Mouse (Mus musculus) cerebellum, adult 9-11 months (tissue): ENCODE results near the gene Rtn2.

Experiments used
- DNase-seq: peaks from one replicate; pipeline ENCODE4 v3.0.0; 2022

Gene Rtn2

GRCm38 (mm10) chr7:19302264-19303045, 20.0 kb downstream of the Rtn2 start:
- no peak for DNase-seq

GRCm38 (mm10) chr7:19303046-19303305, 20.6 kb downstream of the Rtn2 start:
- no peak for DNase-seq

- DNase-seq: peak; percentile 83
These were observed 21.3 kb downstream of the Rtn2 start for GRCm38 (mm10) chr7:19303770-19304169.

GRCm38 (mm10) chr7:19304501-19305412, 22.3 kb downstream of the Rtn2 start:
- DNase-seq: peak; percentile 38

GRCm38 (mm10) chr7:19305413-19305735, 22.9 kb downstream of the Rtn2 start:
- no peak for DNase-seq

GRCm38 (mm10) chr7:19305796-19306765, 23.7 kb downstream of the Rtn2 start:
- no peak for DNase-seq

- DNase-seq: peak; percentile 76
These were observed 24.7 kb downstream of the Rtn2 start for GRCm38 (mm10) chr7:19306819-19307738.

- DNase-seq: peak; percentile 87
These were observed 25.5 kb downstream of the Rtn2 start for GRCm38 (mm10) chr7:19307739-19308453.

- DNase-seq: peak; percentile 97
These were observed 26.2 kb downstream of the Rtn2 start for GRCm38 (mm10) chr7:19308454-19309277.

GRCm38 (mm10) chr7:19309278-19309883, 27.0 kb downstream of the Rtn2 start:
- DNase-seq: peak; percentile 61

GRCm38 (mm10) chr7:19309884-19310641, 27.6 kb downstream of the Rtn2 start, which contains the start of gene Fosb:
Gene Fosb, minus strand, starts transcription at chr7:19310051.
- DNase-seq: peak; percentile 96

- DNase-seq: no peak
These were observed 29.6 kb downstream of the Rtn2 start for GRCm38 (mm10) chr7:19311991-19312390.

- no peak for DNase-seq
These were observed 31.6 kb downstream of the Rtn2 start for GRCm38 (mm10) chr7:19314033-19314432.

GRCm38 (mm10) chr7:19316451-19317161, 34.2 kb downstream of the Rtn2 start:
- no peak for DNase-seq

- no peak for DNase-seq
These were observed 35.8 kb downstream of the Rtn2 start for GRCm38 (mm10) chr7:19318201-19318600.

- DNase-seq: no peak
These were observed 36.3 kb downstream of the Rtn2 start for GRCm38 (mm10) chr7:19318676-19319075.

GRCm38 (mm10) chr7:19319458-19319857, 37.0 kb downstream of the Rtn2 start:
- DNase-seq: peak; percentile 58

- DNase-seq: peak; percentile 93
These were observed 37.5 kb downstream of the Rtn2 start for GRCm38 (mm10) chr7:19319906-19320305.
